Mouse (Mus musculus): ENCODE data around the gene Pex6.

DNA sequence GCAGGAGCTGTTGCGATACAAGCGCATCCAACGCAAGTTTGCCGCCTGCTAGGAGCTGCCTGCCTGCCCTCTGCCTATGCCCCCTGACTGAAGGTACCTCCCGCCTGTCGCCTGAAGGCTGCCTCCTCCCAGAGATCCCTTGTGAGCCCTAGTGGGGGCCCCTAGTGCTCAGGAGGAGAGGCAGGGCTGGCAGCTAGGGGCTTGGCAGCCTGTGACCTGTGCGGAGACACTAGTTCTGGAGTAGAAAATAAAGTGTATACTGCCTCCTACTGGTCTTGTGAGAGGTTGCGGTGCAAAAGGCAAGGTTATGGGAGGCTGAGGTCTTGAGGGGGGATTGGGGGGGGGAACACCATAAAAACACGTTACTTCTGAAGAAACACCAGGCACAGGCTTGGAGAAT lies 14.0 kb downstream of the Pex6 start:
- TF ChIP-seq CTCF (IDR thresholded peaks at IDR 0.05; ENCODE audit: low read depth) (peak; percentile 76), EP300 (IDR thresholded peaks at IDR 0.05; ENCODE audit: low read depth) (no peak)
